11 mouse cellular contexts compared by ENCODE assay signal in genomic region chr5:136386757-136387156, GRCm38 (mm10).
"Had no signal": no experiment of that assay in that cellular context is flagged by ENCODE, and none has a peak within 500 bp of the region (broad histone marks: within the 10 kb centered on the region; RNA-seq: fewer than 3 reads in every experiment).

No protein-coding gene starts in this region.

- H3K4me1 ChIP-seq: kidney, embryonic 15.5 days; liver, embryonic 15.5 days had no signal

- H3K9ac ChIP-seq: kidney, embryonic 15.5 days; liver, embryonic 15.5 days; midbrain, embryonic 13.5 days had no signal

- H3K4me2 ChIP-seq: kidney, embryonic 15.5 days; liver, embryonic 11.5 days; liver, embryonic 15.5 days; midbrain, embryonic 13.5 days had no signal

- ATAC-seq: midbrain, embryonic 13.5 days had no signal

- H3K27me3 ChIP-seq: kidney, embryonic 15.5 days; liver, embryonic 15.5 days; midbrain, embryonic 13.5 days had no signal

- H3K4me3 ChIP-seq: kidney, embryonic 15.5 days; left cerebral cortex, adult 2 months; limb, embryonic 10.5 days; liver, embryonic 15.5 days; midbrain, embryonic 13.5 days had no signal

- DNase-seq: kidney, postnatal 14 days; lung, adult 2 months; lung, postnatal 10 days; right cerebral cortex, adult 18-20 months; right cerebral cortex, postnatal 25 days had no signal

- H3K27ac ChIP-seq: kidney, embryonic 15.5 days; left cerebral cortex, adult 2 months; limb, embryonic 10.5 days; liver, embryonic 15.5 days; midbrain, embryonic 13.5 days had no signal

- H3K9me3 ChIP-seq: kidney, embryonic 15.5 days; limb, embryonic 10.5 days; liver, embryonic 15.5 days; midbrain, embryonic 13.5 days had no signal

- H3K36me3 ChIP-seq: liver, embryonic 15.5 days had no signal
